Mouse (Mus musculus) liver, adult 2 months (tissue): ENCODE data around the gene Gtf3c6. TPM values are rescaled to one million over a fixed set of nuclear protein-coding genes. Genes with fewer than 3 reads are reported as not detected.

ENCODE experiments used
- DNase-seq: peaks from one replicate; pipeline ENCODE4 v3.0.0-alpha.2; 2011; ENCODE audit warnings: low read depth, low spot score; ENCODE audit errors: extremely low read depth
- H3K27ac ChIP-seq: fragments of 200-500 bp; replicated peaks from 2 replicates; pipeline ENCODE4 v1.5.1; 2012; ENCODE audit warnings: low read depth, mild to moderate bottlenecking, control low read depth, inconsistent platforms, low read length; ENCODE audit not compliant: insufficient read depth
- H3K27me3 ChIP-seq: fragments of 200-500 bp; 2 replicates; pipeline ENCODE4 v1.6.1; 2012; ENCODE audit warnings: mild to moderate bottlenecking, moderate library complexity, low read length, inconsistent platforms; ENCODE audit not compliant: control insufficient read depth, insufficient read depth
- H3K36me3 ChIP-seq: fragments of 200-500 bp; 2 replicates; pipeline ENCODE4 v1.6.1; 2012; ENCODE audit warnings: low read length, inconsistent platforms; ENCODE audit not compliant: control insufficient read depth, insufficient read depth
- H3K4me1 ChIP-seq: fragments of 200-500 bp; 2 replicates; pipeline ENCODE4 v1.6.1; 2011; ENCODE audit warnings: low read length; ENCODE audit not compliant: control insufficient read depth, insufficient read depth
- H3K4me3 ChIP-seq: fragments of 200-500 bp; 2 replicates; pipeline ENCODE4 v1.5.1; 2011; ENCODE audit warnings: low read depth, mild to moderate bottlenecking, control low read depth, low read length, moderate library complexity; ENCODE audit not compliant: insufficient read depth
- H3K79me2 ChIP-seq: fragments of 200-500 bp; 2 replicates; pipeline ENCODE4 v1.6.1; 2012; ENCODE audit warnings: inconsistent platforms, mild to moderate bottlenecking, low read length, moderate library complexity; ENCODE audit not compliant: control insufficient read depth, insufficient read depth
- H3K9ac ChIP-seq: fragments of 200-500 bp; 2 replicates; pipeline ENCODE4 v1.6.1; 2012; ENCODE audit warnings: low read depth, mild to moderate bottlenecking, control low read depth, inconsistent platforms, low read length
- CTCF ChIP-seq: fragments of 200-500 bp; IDR thresholded peaks from 2 replicates; pipeline ENCODE4 v1.5.1; 2011; ENCODE audit warnings: low read depth, low read length, control low read depth
- POLR2A ChIP-seq: fragments of 200-500 bp; IDR thresholded peaks from 2 replicates; pipeline ENCODE4 v1.6.1; 2011; ENCODE audit warnings: low read length, control low read depth; ENCODE audit not compliant: insufficient read depth; ENCODE audit errors: extremely low read depth
- WGBS: fragments of 180-500 bp; shearing (Covaris S2); methylation state at CpG from one replicate; pipeline ENCODE4 v1.1.7; 2018; 5-methylcytosine and 5-hydroxymethylcytosine counted together
- polyA plus RNA-seq: library from polyadenylated mRNA; depleted of rRNA; stranded (reverse); fragments of >200 nt; gene quantifications from 2 replicates; pipeline ENCODE4 v1.2.3, GENCODE M21; 2012; rRNA removed
- total RNA-seq: library from RNA; depleted of rRNA; stranded (reverse); fragments of >200 nt; gene quantifications from 2 replicates; pipeline ENCODE4 v1.2.3, GENCODE M21; 2014; rRNA removed

Gtf3c6 gene
- total and polyA plus RNA-seq, 2 experiments, result 3.1 to 6.5 TPM

- peak; percentile 78 for DNase-seq
- H3K9ac ChIP-seq, result no peak overlapping the region
- H3K4me1 ChIP-seq, result no peaks in the 10 kb centered on the region
- no peaks in the 10 kb centered on the region for H3K27me3 ChIP-seq
- TF ChIP-seq POLR2A, result no peak
- peak; percentile 81 for TF ChIP-seq CTCF
- no peak overlapping the region for H3K4me3 ChIP-seq
- H3K79me2 ChIP-seq, result no peaks in the 10 kb centered on the region
- H3K27ac ChIP-seq, result no peak overlapping the region
- 37% methylated on average over 13 of the region's 13 CpGs for WGBS
- no peaks in the 10 kb centered on the region for H3K36me3 ChIP-seq
Observed at GRCm38 (mm10) chr10:40212443-40213169, 45.3 kb downstream of the Gtf3c6 start.

Other genes starting within 250 kb of the Gtf3c6 start
- gene Mfsd4b1, start 232.8 kb downstream of the Gtf3c6 start, total RNA-seq, result 47.8 and 48.0 TPM in 2 replicates
- gene Mfsd4b1, start 232.8 kb downstream of the Gtf3c6 start, polyA plus RNA-seq, result 28.7 and 30.2 TPM in 2 replicates
- gene Slc16a10, start 115.8 kb downstream of the Gtf3c6 start, total RNA-seq, result 72.2 and 76.0 TPM in 2 replicates
- 55.4 and 61.4 TPM in 2 replicates for gene Slc16a10, start 115.8 kb downstream of the Gtf3c6 start, polyA plus RNA-seq
- 7.4 and 11.2 TPM in 2 replicates for gene Rpf2, start 11.1 kb downstream of the Gtf3c6 start, total RNA-seq
- gene Rpf2, start 11.1 kb downstream of the Gtf3c6 start, polyA plus RNA-seq, result 1.7 and 1.8 TPM in 2 replicates
- 24.4 and 27.1 TPM in 2 replicates for gene Amd1, start 44.1 kb upstream of the Gtf3c6 start, total RNA-seq
- gene Amd1, start 44.1 kb upstream of the Gtf3c6 start, polyA plus RNA-seq, result 6.2 and 6.9 TPM in 2 replicates
- gene Cdk19, start 81.5 kb upstream of the Gtf3c6 start, total RNA-seq, result 3.6 and 4.3 TPM in 2 replicates
- 1.2 and 1.4 TPM in 2 replicates for gene Cdk19, start 81.5 kb upstream of the Gtf3c6 start, polyA plus RNA-seq